Mouse (Mus musculus): ENCODE data around the gene Hist1h3b.

DNA sequence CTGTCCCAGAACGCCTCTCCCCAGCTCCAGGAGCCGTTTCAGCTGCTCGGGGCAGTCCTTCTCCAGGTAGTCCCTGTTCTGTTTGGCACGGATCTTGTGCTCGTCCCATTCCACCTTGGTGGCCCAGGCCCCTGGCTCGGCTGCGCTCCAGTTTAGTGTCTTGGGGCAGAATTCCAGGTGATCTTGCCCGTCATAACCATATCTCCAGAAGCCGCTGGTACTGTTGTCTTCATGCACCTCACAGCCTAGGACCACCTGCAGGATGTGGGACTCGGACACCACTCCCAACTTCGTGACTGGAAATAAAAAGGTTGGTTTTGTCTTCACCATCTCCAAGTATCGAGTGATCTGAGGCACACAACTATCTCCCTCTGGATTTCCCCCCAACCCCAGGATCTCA lies 45.3 kb upstream of the Hist1h3b start:
- TF ChIP-seq POLR2A (IDR thresholded peaks at IDR 0.05; ENCODE audit: borderline replicate concordance, insufficient read depth, low read length) (no peak), CTCF (IDR thresholded peaks at IDR 0.05; ENCODE audit: borderline replicate concordance, insufficient read depth, low read depth, low read length) (no peak)
